Mouse (Mus musculus): ENCODE measurements around the gene Bcdin3d.

GRCm38 (mm10) chr15:99421676-99422075, 52.9 kb downstream of the Bcdin3d start:
- TF ChIP-seq CTCF (IDR thresholded peaks at IDR 0.05 in 2 of 3, conservative IDR thresholded peaks at IDR 0.05 in 1 of 3; ENCODE audit: control insufficient read depth in 1 of 3, insufficient read depth in 1 of 3, low read depth in 2 of 3, low read length in 3 of 3, poor library complexity in 1 of 3, severe bottlenecking in 1 of 3) (no peak), POLR2A (IDR thresholded peaks at IDR 0.05; ENCODE audit: control insufficient read depth in 1 of 2, insufficient read depth in 1 of 2, low read depth in 1 of 2, low read length in 2 of 2, poor library complexity in 1 of 2) (no peak), HCFC1 (IDR thresholded peaks at IDR 0.05; ENCODE audit: low read depth, low read length) (no peak), MXI1 (IDR thresholded peaks at IDR 0.05; ENCODE audit: low read depth, low read length) (no peak), EP300 (IDR thresholded peaks at IDR 0.05; ENCODE audit: low read depth in 1 of 2, low read length in 2 of 2) (no peak), GATA1 (IDR thresholded peaks at IDR 0.05; ENCODE audit: low read depth, low read length) (no peak), ETS1 (IDR thresholded peaks at IDR 0.05; ENCODE audit: low read depth, low read length) (no peak), POLR2AphosphoS5 (IDR thresholded peaks at IDR 0.05; ENCODE audit: borderline replicate concordance, low read depth, low read length) (no peak)
